Mouse (Mus musculus): ENCODE results near the gene Slc7a7. TPM values are rescaled to one million over a fixed set of nuclear protein-coding genes. Genes with fewer than 3 reads are reported as not detected.

The Slc7a7 gene
- total and polyA plus RNA-seq, 3 experiments: 20.1 to 65.6 TPM; not detected in 1

- peaks cover 9 to 10% of the 10 kb centered on the region in 2 experiments for H3K36me3 ChIP-seq (ENCODE audit: control insufficient read depth in 1 of 2, insufficient read depth in 2 of 2, low read length in 2 of 2)
- TF ChIP-seq ETS1 (IDR thresholded peaks at IDR 0.05; ENCODE audit: low read depth, low read length): no peak
- TF ChIP-seq CHD2 (IDR thresholded peaks at IDR 0.05; ENCODE audit: low read length): no peak
- TF ChIP-seq ZC3H11A (IDR thresholded peaks at IDR 0.05; ENCODE audit: low read depth, low read length): no peak
- TF ChIP-seq POLR2AphosphoS2 (IDR thresholded peaks at IDR 0.05; ENCODE audit: low read length): no peak
- TF ChIP-seq POLR2A (IDR thresholded peaks at IDR 0.05; ENCODE audit: control insufficient read depth in 1 of 2, insufficient read depth in 1 of 2, low read depth in 1 of 2, low read length in 2 of 2, poor library complexity in 1 of 2): no peak
- no peak for TF ChIP-seq POLR2AphosphoS5 (IDR thresholded peaks at IDR 0.05; ENCODE audit: borderline replicate concordance, low read depth, low read length)
- no peak for TF ChIP-seq SMC3 (IDR thresholded peaks at IDR 0.05; ENCODE audit: low read depth, low read length)
- TF ChIP-seq CHD1 (IDR thresholded peaks at IDR 0.05; ENCODE audit: low read depth, low read length): no peak
- no peak for TF ChIP-seq TCF12 (IDR thresholded peaks at IDR 0.05; ENCODE audit: low read depth, low read length)
- no peak for TF ChIP-seq CTCF (IDR thresholded peaks at IDR 0.05 in 2 of 3, conservative IDR thresholded peaks at IDR 0.05 in 1 of 3; ENCODE audit: control insufficient read depth in 1 of 3, insufficient read depth in 1 of 3, low read depth in 2 of 3, low read length in 3 of 3, poor library complexity in 1 of 3, severe bottlenecking in 1 of 3)
- DNase-seq (ENCODE audit: low read depth, low spot score): no peak
Observed at GRCm38 (mm10) chr14:54394309-54394708, 23.3 kb downstream of the Slc7a7 start.

GRCm38 (mm10) chr14:54393794-54394193 lies 23.8 kb downstream of the Slc7a7 start:
- 0 out of 2 replicates have a peak, but pooled peaks cover 2% of the 10 kb centered on the region for H3K79me2 ChIP-seq (ENCODE audit: control insufficient read depth, insufficient read depth, low read length, poor library complexity)
- no peak overlapping the region for H3K9ac ChIP-seq (ENCODE audit: control insufficient read depth, low read depth, low read length, poor library complexity, severe bottlenecking)
- H3K27ac ChIP-seq (ENCODE audit: control insufficient read depth, low read depth, low read length): no peak overlapping the region
- TF ChIP-seq E2F4 (IDR thresholded peaks at IDR 0.05; ENCODE audit: borderline replicate concordance, low read depth, low read length) (no peak), GATA1 (IDR thresholded peaks at IDR 0.05; ENCODE audit: low read depth, low read length) (no peak), MYB (IDR thresholded peaks at IDR 0.05; ENCODE audit: low read depth, low read length) (no peak)
- no peaks in the 10 kb centered on the region for H3K27me3 ChIP-seq (ENCODE audit: control insufficient read depth in 1 of 2, insufficient read depth in 2 of 2, low read length in 2 of 2)
- peaks cover 9 to 10% of the 10 kb centered on the region in 2 experiments for H3K36me3 ChIP-seq (ENCODE audit: control insufficient read depth in 1 of 2, insufficient read depth in 2 of 2, low read length in 2 of 2)
- DNase-seq (ENCODE audit: low read depth, low spot score): no peak
- H3K4me3 ChIP-seq (ENCODE audit: control insufficient read depth in 1 of 2, insufficient read depth in 1 of 2, low read depth in 2 of 2, low read length in 2 of 2): no peak overlapping the region
- peaks cover 0 to 13% of the 10 kb centered on the region in 2 experiments; a peak in 2 of 4 replicates for H3K4me1 ChIP-seq (ENCODE audit: control insufficient read depth in 1 of 2, insufficient read depth in 2 of 2, low read length in 2 of 2)
- H3K9me3 ChIP-seq (replicated peaks; ENCODE audit: insufficient read depth, low read length): no peaks in the 10 kb centered on the region

More at GRCm38 (mm10) chr14:54394309-54394708, 23.3 kb downstream of the Slc7a7 start:
- no peaks in the 10 kb centered on the region for H3K27me3 ChIP-seq (ENCODE audit: control insufficient read depth in 1 of 2, insufficient read depth in 2 of 2, low read length in 2 of 2)
- no peak overlapping the region for H3K4me3 ChIP-seq (ENCODE audit: control insufficient read depth in 1 of 2, insufficient read depth in 1 of 2, low read depth in 2 of 2, low read length in 2 of 2)
- 0 out of 2 replicates have a peak, but pooled peaks cover 2% of the 10 kb centered on the region for H3K79me2 ChIP-seq (ENCODE audit: control insufficient read depth, insufficient read depth, low read length, poor library complexity)
- H3K9ac ChIP-seq (ENCODE audit: control insufficient read depth, low read depth, low read length, poor library complexity, severe bottlenecking): no peak overlapping the region
- no peak overlapping the region for H3K27ac ChIP-seq (ENCODE audit: control insufficient read depth, low read depth, low read length)
- peaks cover 0 to 13% of the 10 kb centered on the region in 2 experiments; a peak in 2 of 4 replicates for H3K4me1 ChIP-seq (ENCODE audit: control insufficient read depth in 1 of 2, insufficient read depth in 2 of 2, low read length in 2 of 2)
- H3K9me3 ChIP-seq (replicated peaks; ENCODE audit: insufficient read depth, low read length): no peaks in the 10 kb centered on the region

DNA sequence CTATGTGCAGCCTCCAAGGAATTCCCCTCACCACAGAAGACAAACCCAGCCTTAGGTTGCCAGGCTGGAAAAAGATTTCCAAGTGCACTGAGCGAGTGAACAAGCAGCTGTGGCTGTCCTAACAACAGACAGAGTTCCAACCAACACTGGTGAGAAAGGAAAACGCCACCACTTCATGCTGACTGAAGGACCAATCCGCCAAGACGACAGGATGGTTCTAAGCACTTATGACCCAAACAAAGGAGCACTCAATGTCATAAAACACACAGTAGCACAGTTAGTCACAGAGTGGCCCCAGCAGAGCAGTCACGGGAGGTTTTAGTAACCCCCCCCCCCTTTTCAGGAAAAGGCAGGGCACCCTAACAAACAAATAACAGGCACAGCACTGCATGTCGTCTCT lies 26.7 kb downstream of the Slc7a7 start:
- Histone ChIP-seq H3K27ac (ENCODE audit: control insufficient read depth, low read depth, low read length) (no peak overlapping the region), H3K9ac (ENCODE audit: control insufficient read depth, low read depth, low read length, poor library complexity, severe bottlenecking) (no peak overlapping the region), H3K79me2 (ENCODE audit: control insufficient read depth, insufficient read depth, low read length, poor library complexity) (0 out of 2 replicates have a peak, but pooled peaks cover 2% of the 10 kb centered on the region), H3K36me3 (ENCODE audit: control insufficient read depth in 1 of 2, insufficient read depth in 2 of 2, low read length in 2 of 2) (peaks cover 3 to 9% of the 10 kb centered on the region in 2 experiments), H3K4me3 (ENCODE audit: control insufficient read depth in 1 of 2, insufficient read depth in 1 of 2, low read depth in 2 of 2, low read length in 2 of 2) (no peak overlapping the region), H3K4me1 (ENCODE audit: control insufficient read depth in 1 of 2, insufficient read depth in 2 of 2, low read length in 2 of 2) (peaks cover 0 to 13% of the 10 kb centered on the region in 2 experiments; a peak in 2 of 4 replicates), H3K9me3 (replicated peaks; ENCODE audit: insufficient read depth, low read length) (no peaks in the 10 kb centered on the region), H3K27me3 (ENCODE audit: control insufficient read depth in 1 of 2, insufficient read depth in 2 of 2, low read length in 2 of 2) (no peaks in the 10 kb centered on the region)
- TF ChIP-seq UBTF (IDR thresholded peaks at IDR 0.05; ENCODE audit: borderline replicate concordance, insufficient read depth, low read depth, low read length) (no peak), NRF1 (IDR thresholded peaks at IDR 0.05; ENCODE audit: insufficient read depth, low read depth, low read length, poor library complexity, severe bottlenecking) (no peak), HCFC1 (IDR thresholded peaks at IDR 0.05; ENCODE audit: low read depth, low read length) (no peak), ETS1 (IDR thresholded peaks at IDR 0.05; ENCODE audit: low read depth, low read length) (no peak)
- DNase-seq (ENCODE audit: low read depth, low spot score): no peak
